Comparison of ENCODE assay signal across 23 mouse cellular contexts in the genomic region with DNA sequence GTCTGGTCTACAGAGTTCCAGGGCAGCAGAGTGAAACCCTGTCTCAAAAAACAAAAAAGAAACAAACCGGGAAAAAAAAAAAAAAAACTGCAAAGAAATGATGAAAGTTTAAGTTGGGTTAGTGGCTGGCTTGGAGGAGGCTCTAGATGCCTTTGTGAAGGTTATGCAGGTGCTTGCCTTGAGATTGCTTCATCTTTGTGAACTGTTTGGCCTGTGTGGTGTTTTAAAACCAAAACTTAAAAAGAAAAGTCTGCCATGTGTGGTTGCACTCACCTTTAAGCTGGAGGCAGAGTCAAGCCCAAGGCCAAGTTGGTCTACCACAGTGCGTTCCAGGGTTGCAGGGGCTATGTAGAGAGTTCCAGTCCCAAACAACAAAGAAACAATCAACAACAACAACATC. TPM values are rescaled to one million over a fixed set of nuclear protein-coding genes. Genes with fewer than 3 reads are reported as not detected.
DNase-seq lines count a peak whose midpoint lies in the region; ATAC-seq and TF ChIP-seq lines count a peak whose summit lies in the region.
"Had no signal": no experiment of that assay in that cellular context is flagged by ENCODE, and none has a peak within 500 bp of the region (broad histone marks: within the 10 kb centered on the region; RNA-seq: fewer than 3 reads in every experiment).

No protein-coding gene starts in this region.

- no peaks in the 10 kb centered on the region for H3K4me1 ChIP-seq in hindbrain, embryonic 16.5 days (ENCODE audit: control insufficient read depth, insufficient read depth, low read depth, low read length)
- H3K4me1 ChIP-seq in hindbrain, postnatal 0 days (ENCODE audit: insufficient read depth, low read length), result no peaks in the 10 kb centered on the region
- H3K4me1 ChIP-seq in midbrain, embryonic 11.5 days (ENCODE audit: control insufficient read depth, insufficient read depth, low read length), result 0 out of 2 replicates have a peak, but pooled peaks cover 3% of the 10 kb centered on the region
- H3K4me1 ChIP-seq in midbrain, embryonic 16.5 days (ENCODE audit: control insufficient read depth, insufficient read depth, low read length), result peaks cover 3% of the 10 kb centered on the region

- DNase-seq in hindbrain, postnatal 0 days (ENCODE audit: low spot score), result no peak
- peak; percentile 72 for DNase-seq in midbrain, embryonic 11.5 days (ENCODE audit: low spot score, missing footprints)
- DNase-seq in thymus, postnatal 36 days, result peak; percentile 21
- no peak for DNase-seq in thymus, postnatal 14 days
- DNase-seq in urinary bladder, postnatal 14 days (ENCODE audit: low spot score), result no peak
- DNase-seq: cerebellum, adult 9-11 months; heart, adult 2 months; heart, postnatal 4 days; kidney, adult 9 months; layer of hippocampus, postnatal 36 days; lung, adult 2 months; right cerebral cortex, adult 18-20 months; spleen, adult 18-20 months had no signal

- H3K27me3 ChIP-seq in hindbrain, embryonic 16.5 days (replicated peaks; ENCODE audit: control insufficient read depth, insufficient read depth, low read length), result no peaks in the 10 kb centered on the region
- H3K27me3 ChIP-seq in hindbrain, postnatal 0 days (ENCODE audit: insufficient read depth, low read length), result no peaks in the 10 kb centered on the region
- no peaks in the 10 kb centered on the region for H3K27me3 ChIP-seq in midbrain, embryonic 11.5 days (ENCODE audit: control insufficient read depth, insufficient read depth, low read length)
- no peaks in the 10 kb centered on the region for H3K27me3 ChIP-seq in midbrain, embryonic 16.5 days (ENCODE audit: control insufficient read depth, insufficient read depth, low read depth, low read length)
- H3K27me3 ChIP-seq: heart, embryonic 12.5 days; Patski had no signal

- 0 out of 2 replicates have a peak overlapping the region, but pooled peaks have one; percentile 24 for H3K4me2 ChIP-seq in hindbrain, embryonic 16.5 days (ENCODE audit: low read length)
- no peak overlapping the region for H3K4me2 ChIP-seq in hindbrain, postnatal 0 days (ENCODE audit: low read depth, low read length)
- H3K4me2 ChIP-seq in midbrain, embryonic 11.5 days, result no peak overlapping the region
- H3K4me2 ChIP-seq in midbrain, embryonic 16.5 days (ENCODE audit: low read length), result no peak overlapping the region

- ATAC-seq in hindbrain, embryonic 16.5 days, result no peak
- no peak for ATAC-seq in hindbrain, postnatal 0 days
- no peak for ATAC-seq in midbrain, embryonic 11.5 days (ENCODE audit: low FRiP score)
- ATAC-seq in midbrain, embryonic 16.5 days, result no peak
- ATAC-seq: intestine, embryonic 16.5 days; Patski had no signal

- no peak overlapping the region for H3K4me3 ChIP-seq in hindbrain, embryonic 16.5 days (ENCODE audit: low read length)
- no peak overlapping the region for H3K4me3 ChIP-seq in hindbrain, postnatal 0 days (ENCODE audit: low read length)
- no peak overlapping the region for H3K4me3 ChIP-seq in midbrain, embryonic 11.5 days (ENCODE audit: low read depth, low read length)
- no peak overlapping the region for H3K4me3 ChIP-seq in midbrain, embryonic 16.5 days (ENCODE audit: low read depth, low read length)

- no peak overlapping the region for H3K9ac ChIP-seq in hindbrain, embryonic 16.5 days (ENCODE audit: low read depth, low read length)
- H3K9ac ChIP-seq in hindbrain, postnatal 0 days (replicated peaks; ENCODE audit: low read length), result no peak overlapping the region
- H3K9ac ChIP-seq in midbrain, embryonic 11.5 days (ENCODE audit: low read length), result no peak overlapping the region
- H3K9ac ChIP-seq in midbrain, embryonic 16.5 days (ENCODE audit: low read depth, low read length), result no peak overlapping the region
- H3K9ac ChIP-seq: heart, embryonic 12.5 days had no signal

- no peak for TF ChIP-seq CTCF in hindbrain, postnatal 0 days (IDR thresholded peaks at IDR 0.05; ENCODE audit: low read depth)

- H3K9me3 ChIP-seq in hindbrain, embryonic 16.5 days (ENCODE audit: control insufficient read depth, low read length), result no peaks in the 10 kb centered on the region
- H3K9me3 ChIP-seq in hindbrain, postnatal 0 days (ENCODE audit: low read length), result no peaks in the 10 kb centered on the region
- H3K9me3 ChIP-seq in midbrain, embryonic 11.5 days (ENCODE audit: control insufficient read depth, low read length), result no peaks in the 10 kb centered on the region
- no peaks in the 10 kb centered on the region for H3K9me3 ChIP-seq in midbrain, embryonic 16.5 days (replicated peaks; ENCODE audit: control insufficient read depth, low read length, poor library complexity, severe bottlenecking)
- H3K9me3 ChIP-seq: heart, embryonic 12.5 days had no signal

- 85% methylated on average over 2 of the region's 2 CpGs for WGBS in hindbrain, embryonic 16.5 days
- WGBS in hindbrain, postnatal 0 days, result 81% methylated on average over 2 of the region's 2 CpGs
- 69% methylated on average over 2 of the region's 2 CpGs for WGBS in midbrain, embryonic 11.5 days
- WGBS in midbrain, embryonic 16.5 days, result 89% methylated on average over 2 of the region's 2 CpGs

- H3K27ac ChIP-seq in hindbrain, embryonic 16.5 days (ENCODE audit: low read depth, low read length), result no peak overlapping the region
- no peak overlapping the region for H3K27ac ChIP-seq in hindbrain, postnatal 0 days
- no peak overlapping the region for H3K27ac ChIP-seq in midbrain, embryonic 11.5 days (ENCODE audit: low read depth, low read length)
- H3K27ac ChIP-seq in midbrain, embryonic 16.5 days (ENCODE audit: low read length), result no peak overlapping the region
- H3K27ac ChIP-seq: heart, adult 2 months had no signal

- H3K36me3 ChIP-seq in hindbrain, embryonic 16.5 days (ENCODE audit: control insufficient read depth, insufficient read depth, low read length), result no peaks in the 10 kb centered on the region
- no peaks in the 10 kb centered on the region for H3K36me3 ChIP-seq in hindbrain, postnatal 0 days (ENCODE audit: insufficient read depth, low read length)
- H3K36me3 ChIP-seq in midbrain, embryonic 11.5 days (ENCODE audit: control insufficient read depth, insufficient read depth, low read length), result no peaks in the 10 kb centered on the region
- no peaks in the 10 kb centered on the region for H3K36me3 ChIP-seq in midbrain, embryonic 16.5 days (ENCODE audit: control insufficient read depth, insufficient read depth, low read length)
- H3K36me3 ChIP-seq: heart, embryonic 12.5 days had no signal

RNA-seq across cellular contexts. Expression of a gene that starts 6.0 kb away (rescaled TPM):
- 2.2 and 2.5 TPM in 2 replicates for polyA plus RNA-seq in hindbrain, embryonic 16.5 days (2015; fragmentation: Nextera tagmentation; extraction: Ambion mirVana)
- total RNA-seq in hindbrain, postnatal 0 days (2014; rRNA removed), result 777 and 1,409 TPM in 2 replicates
- 4.2 and 6.8 TPM in 2 replicates for polyA plus RNA-seq in hindbrain, postnatal 0 days (2015; fragmentation: Nextera tagmentation; extraction: Ambion mirVana)
- 9.9 and 12.6 TPM in 2 replicates for polyA plus RNA-seq in midbrain, embryonic 11.5 days (2014; fragmentation: Nextera tagmentation; extraction: Ambion mirVana)
- polyA plus RNA-seq in midbrain, embryonic 16.5 days (2015; fragmentation: Nextera tagmentation; extraction: Ambion mirVana), result 1.5 and 2.3 TPM in 2 replicates
- polyA plus RNA-seq: macrophage, Patski had no signal

RNA-seq across cellular contexts. Expression of a gene that starts 6.3 kb away (rescaled TPM):
- polyA plus RNA-seq in hindbrain, embryonic 16.5 days (2015; fragmentation: Nextera tagmentation; extraction: Ambion mirVana), result 3.0 and 5.8 TPM in 2 replicates
- total RNA-seq in hindbrain, postnatal 0 days (2014; rRNA removed), result 477 and 856 TPM in 2 replicates
- polyA plus RNA-seq in hindbrain, postnatal 0 days (2015; fragmentation: Nextera tagmentation; extraction: Ambion mirVana), result 13.5 and 16.6 TPM in 2 replicates
- polyA plus RNA-seq in midbrain, embryonic 11.5 days (2014; fragmentation: Nextera tagmentation; extraction: Ambion mirVana), result 46.4 and 70.6 TPM in 2 replicates
- polyA plus RNA-seq in midbrain, embryonic 16.5 days (2015; fragmentation: Nextera tagmentation; extraction: Ambion mirVana), result 1.8 and 8.3 TPM in 2 replicates
- total RNA-seq: monocyte, adult 5-6 weeks had no signal
- polyA plus RNA-seq: heart, adult 2 months; macrophage; Patski had no signal

RNA-seq across cellular contexts. Expression of a gene that starts 7.9 kb away (rescaled TPM):
- 6.5 and 6.7 TPM in 2 replicates for polyA plus RNA-seq in hindbrain, embryonic 16.5 days (2015; fragmentation: Nextera tagmentation; extraction: Ambion mirVana)
- total RNA-seq in hindbrain, postnatal 0 days (2014; rRNA removed), result 20.6 and 39.3 TPM in 2 replicates
- polyA plus RNA-seq in hindbrain, postnatal 0 days (2015; fragmentation: Nextera tagmentation; extraction: Ambion mirVana), result 5.1 and 5.5 TPM in 2 replicates
- 43.8 and 43.9 TPM in 2 replicates for polyA plus RNA-seq in midbrain, embryonic 11.5 days (2014; fragmentation: Nextera tagmentation; extraction: Ambion mirVana)
- polyA plus RNA-seq in midbrain, embryonic 16.5 days (2015; fragmentation: Nextera tagmentation; extraction: Ambion mirVana), result 4.0 and 4.9 TPM in 2 replicates

RNA-seq across cellular contexts. Expression of a gene that starts 13.4 kb away (rescaled TPM):
- 0.70 and 0.87 TPM in 2 replicates for polyA plus RNA-seq in hindbrain, embryonic 16.5 days (2015; fragmentation: Nextera tagmentation; extraction: Ambion mirVana)
- 468 and 587 TPM in 2 replicates for total RNA-seq in hindbrain, postnatal 0 days (2014; rRNA removed)
- 0.84 and 1.2 TPM in 2 replicates for polyA plus RNA-seq in hindbrain, postnatal 0 days (2015; fragmentation: Nextera tagmentation; extraction: Ambion mirVana)
- polyA plus RNA-seq in midbrain, embryonic 11.5 days (2014; fragmentation: Nextera tagmentation; extraction: Ambion mirVana), result 9.9 and 11.3 TPM in 2 replicates
- polyA plus RNA-seq in midbrain, embryonic 16.5 days (2015; fragmentation: Nextera tagmentation; extraction: Ambion mirVana), result 1.3 TPM in 1 of 2 replicates, not detected in the other
- polyA plus RNA-seq: heart, adult 2 months; macrophage had no signal

RNA-seq across cellular contexts. Expression of a gene that starts 13.7 kb away (rescaled TPM):
- not detected in 2 replicates for polyA plus RNA-seq in hindbrain, embryonic 16.5 days (2015; fragmentation: Nextera tagmentation; extraction: Ambion mirVana)
- total RNA-seq in hindbrain, postnatal 0 days (2014; rRNA removed), result 67.7 and 136 TPM in 2 replicates
- 2.2 and 10.5 TPM in 2 replicates for polyA plus RNA-seq in hindbrain, postnatal 0 days (2015; fragmentation: Nextera tagmentation; extraction: Ambion mirVana)
- 6.3 and 6.8 TPM in 2 replicates for polyA plus RNA-seq in midbrain, embryonic 11.5 days (2014; fragmentation: Nextera tagmentation; extraction: Ambion mirVana)
- not detected in 2 replicates for polyA plus RNA-seq in midbrain, embryonic 16.5 days (2015; fragmentation: Nextera tagmentation; extraction: Ambion mirVana)
- total RNA-seq: monocyte, adult 5-6 weeks had no signal
- polyA plus RNA-seq: forebrain, embryonic 16.5 days; heart, adult 2 months; heart, postnatal 0 days; hindbrain, embryonic 14.5 days; macrophage had no signal

Comparison
In these comparisons a context has a peak if more than half of its experiments do, and no peak if none do; other contexts are left out.
1. DNase-seq: peak in midbrain, embryonic 11.5 days (single experiment) and thymus, postnatal 36 days (2 of 2); none in hindbrain, postnatal 0 days (single experiment), thymus, postnatal 14 days (single experiment) and urinary bladder, postnatal 14 days (single experiment).